7 mouse cellular contexts compared by ENCODE assay signal in genomic region chr16:37539611-37540580, GRCm38 (mm10). TPM values are rescaled to one million over a fixed set of nuclear protein-coding genes. Genes with fewer than 3 reads are reported as not detected.
DNase-seq lines count a peak whose midpoint lies in the region; ATAC-seq and TF ChIP-seq lines count a peak whose summit lies in the region.

TSS of gene Gtf2e1 (minus strand) at chr16:37539789.
TSS of gene Rabl3 (plus strand) at chr16:37539885.

- peak within 1 kb of the TSS; percentile 83 for H3K4me2 ChIP-seq in intestine, postnatal 0 days (replicated peaks; ENCODE audit: low read depth)
- H3K4me2 ChIP-seq in midbrain, embryonic 12.5 days (replicated peaks): peak within 1 kb of the TSS; percentile 71

- H3K9ac ChIP-seq in intestine, postnatal 0 days (ENCODE audit: low read depth, low read length): peak within 1 kb of the TSS; percentile 75
- peak within 1 kb of the TSS; percentile 93 for H3K9ac ChIP-seq in midbrain, embryonic 12.5 days (replicated peaks)

- intact Hi-C loops in left cerebral cortex, postnatal 4 days (cut with DNase I): no loop called here

- TF ChIP-seq POLR2A in small intestine, adult 2 months (IDR thresholded peaks at IDR 0.05; ENCODE audit: low read depth, low read length): no peak

- H3K4me3 ChIP-seq in embryonic facial prominence, embryonic 10.5 days: peak within 1 kb of the TSS; percentile 93
- H3K4me3 ChIP-seq in intestine, postnatal 0 days (ENCODE audit: low read depth, low read length): peak within 1 kb of the TSS; percentile 53
- peak within 1 kb of the TSS; percentile 88 for H3K4me3 ChIP-seq in midbrain, embryonic 12.5 days
- H3K4me3 ChIP-seq in small intestine, adult 2 months (ENCODE audit: low read depth, low read length): peak within 1 kb of the TSS; percentile 77

- ATAC-seq in intestine, postnatal 0 days: peak; percentile 99
- peak; percentile 99 for ATAC-seq in midbrain, embryonic 12.5 days (ENCODE audit: low FRiP score, low read depth)

- no peaks in the 10 kb centered on the region for H3K27me3 ChIP-seq in embryonic facial prominence, embryonic 10.5 days (replicated peaks; ENCODE audit: low read depth, poor library complexity, severe bottlenecking)
- no peaks in the 10 kb centered on the region for H3K27me3 ChIP-seq in intestine, postnatal 0 days (replicated peaks; ENCODE audit: control insufficient read depth, insufficient read depth, low read length)
- H3K27me3 ChIP-seq in midbrain, embryonic 12.5 days: no peaks in the 10 kb centered on the region
- H3K27me3 ChIP-seq in small intestine, adult 2 months (ENCODE audit: control insufficient read depth, insufficient read depth, low read length): no peaks in the 10 kb centered on the region

- H3K9me3 ChIP-seq in embryonic facial prominence, embryonic 10.5 days: no peaks in the 10 kb centered on the region
- H3K9me3 ChIP-seq in intestine, postnatal 0 days (ENCODE audit: control insufficient read depth): no peaks in the 10 kb centered on the region
- no peaks in the 10 kb centered on the region for H3K9me3 ChIP-seq in midbrain, embryonic 12.5 days

- peaks cover 19% of the 10 kb centered on the region for H3K4me1 ChIP-seq in embryonic facial prominence, embryonic 10.5 days
- no peaks in the 10 kb centered on the region for H3K4me1 ChIP-seq in intestine, postnatal 0 days (replicated peaks; ENCODE audit: control insufficient read depth, insufficient read depth, low read length)
- H3K4me1 ChIP-seq in midbrain, embryonic 12.5 days: peaks cover 23% of the 10 kb centered on the region
- peaks cover 3% of the 10 kb centered on the region for H3K4me1 ChIP-seq in small intestine, adult 2 months (ENCODE audit: control insufficient read depth, insufficient read depth, insufficient read length, low read length)

- 2% methylated on average over 41 of the region's 41 CpGs for WGBS in embryonic facial prominence, embryonic 10.5 days
- 1% methylated on average over 41 of the region's 41 CpGs for WGBS in intestine, postnatal 0 days
- 1% methylated on average over 41 of the region's 41 CpGs for WGBS in midbrain, embryonic 12.5 days
- WGBS in small intestine, adult 2 months: 1% methylated on average over 41 of the region's 41 CpGs

- peaks cover 32% of the 10 kb centered on the region for H3K36me3 ChIP-seq in embryonic facial prominence, embryonic 10.5 days (replicated peaks)
- peaks cover 18% of the 10 kb centered on the region for H3K36me3 ChIP-seq in intestine, postnatal 0 days (ENCODE audit: control insufficient read depth, insufficient read depth)
- peaks cover 12% of the 10 kb centered on the region for H3K36me3 ChIP-seq in midbrain, embryonic 12.5 days
- H3K36me3 ChIP-seq in small intestine, adult 2 months (ENCODE audit: control insufficient read depth, insufficient read depth, low read length): peaks cover 13% of the 10 kb centered on the region

- DNase-seq in adrenal gland, postnatal 10 days: peak; percentile 97
- DNase-seq in embryonic facial prominence, embryonic 10.5 days (ENCODE audit: low spot score): peak; percentile 96
- peak; percentile 94 for DNase-seq in gonadal fat pad, adult 2 months (ENCODE audit: low read depth)
- DNase-seq in left cerebral cortex, postnatal 4 days: peak; percentile 98

- no peak for TF ChIP-seq CTCF in intestine, postnatal 0 days (IDR thresholded peaks at IDR 0.05; ENCODE audit: low read depth)
- TF ChIP-seq CTCF in small intestine, adult 2 months (IDR thresholded peaks at IDR 0.05; ENCODE audit: extremely low read depth, insufficient read length, insufficient replicate concordance, low read depth, low read length): no peak

- peak within 1 kb of the TSS; percentile 99 for H3K27ac ChIP-seq in embryonic facial prominence, embryonic 10.5 days (replicated peaks)
- peak within 1 kb of the TSS; percentile 86 for H3K27ac ChIP-seq in intestine, postnatal 0 days (ENCODE audit: low read depth, low read length)
- peak within 1 kb of the TSS; percentile 85 for H3K27ac ChIP-seq in midbrain, embryonic 12.5 days (replicated peaks)
- H3K27ac ChIP-seq in small intestine, adult 2 months (ENCODE audit: insufficient read depth, low read depth, low read length): peak within 1 kb of the TSS; percentile 78

RNA-seq across cellular contexts. Expression of gene Gtf2e1, which starts in this region (rescaled TPM):
- 10 to 100 TPM; 13.8 to 14.2 TPM for total RNA-seq in adrenal gland, postnatal 10 days (2021)
- polyA plus RNA-seq in embryonic facial prominence, embryonic 10.5 days (2016; fragmentation: Nextera tagmentation; extraction: Ambion mirVana): 44.9 and 49.6 TPM in 2 replicates
- polyA plus RNA-seq in gonadal fat pad, adult 2 months (2012; rRNA removed): 6.1 and 7.9 TPM in 2 replicates
- 9.7 and 10.6 TPM in 2 replicates for polyA plus RNA-seq in intestine, postnatal 0 days (2015; fragmentation: Nextera tagmentation; extraction: Ambion mirVana)
- 10 to 100 TPM; 24.8 to 26.8 TPM for total RNA-seq in left cerebral cortex, postnatal 4 days (2021)
- polyA plus RNA-seq in midbrain, embryonic 12.5 days (2016; fragmentation: Nextera tagmentation; extraction: Ambion mirVana): 46.7 and 53.7 TPM in 2 replicates
- 0.93 and 1.6 TPM in 2 replicates for polyA plus RNA-seq in small intestine, adult 2 months (2012; rRNA removed)

RNA-seq across cellular contexts. Expression of gene Rabl3, which starts in this region (rescaled TPM):
- total RNA-seq in adrenal gland, postnatal 10 days (2021): 10 to 100 TPM; 11.1 to 13.1 TPM
- polyA plus RNA-seq in embryonic facial prominence, embryonic 10.5 days (2016; fragmentation: Nextera tagmentation; extraction: Ambion mirVana): 34.5 and 36.2 TPM in 2 replicates
- 3.3 and 3.6 TPM in 2 replicates for polyA plus RNA-seq in gonadal fat pad, adult 2 months (2012; rRNA removed)
- 25.6 and 27.4 TPM in 2 replicates for polyA plus RNA-seq in intestine, postnatal 0 days (2015; fragmentation: Nextera tagmentation; extraction: Ambion mirVana)
- total RNA-seq in left cerebral cortex, postnatal 4 days (2021): 1 to 10 TPM; 7.9 to 9.3 TPM
- polyA plus RNA-seq in midbrain, embryonic 12.5 days (2016; fragmentation: Nextera tagmentation; extraction: Ambion mirVana): 35.5 and 36.2 TPM in 2 replicates
- polyA plus RNA-seq in small intestine, adult 2 months (2012; rRNA removed): 0.55 and 1.2 TPM in 2 replicates

Comparison
In these comparisons a context has a peak if more than half of its experiments do, and no peak if none do; other contexts are left out.
1. Peak in every context shown above with its lines: DNase-seq, ATAC-seq, H3K4me3 ChIP-seq and H3K27ac ChIP-seq.